In genomic region chr11:109648510-109648909, GRCm38 (mm10) we compare ENCODE assay signal across 9 mouse cellular contexts. TPM values are rescaled to one million over a fixed set of nuclear protein-coding genes. Genes with fewer than 3 reads are reported as not detected.
A peak's percentile ranks its signal among the peaks of the same experiment; 100 is the strongest.
DNase-seq lines count a peak whose midpoint lies in the region; ATAC-seq and TF ChIP-seq lines count a peak whose summit lies in the region.
"Had no signal": no experiment of that assay in that cellular context is flagged by ENCODE, and none has a peak within 500 bp of the region (broad histone marks: within the 10 kb centered on the region; RNA-seq: fewer than 3 reads in every experiment).

No protein-coding gene starts in this region.

- no peak for TF ChIP-seq POLR2A in cerebellum, adult 2 months (IDR thresholded peaks at IDR 0.05; ENCODE audit: borderline replicate concordance, insufficient read depth, low read length)
- no peak for TF ChIP-seq POLR2A in lung, adult 2 months (IDR thresholded peaks at IDR 0.05; ENCODE audit: borderline replicate concordance, extremely low read depth, low read depth, low read length)

- H3K9ac ChIP-seq in heart, embryonic 13.5 days, result no peak overlapping the region
- H3K9ac ChIP-seq: stomach, embryonic 15.5 days had no signal

- H3K36me3 ChIP-seq in heart, embryonic 13.5 days, result peaks cover 5% of the 10 kb centered on the region
- H3K36me3 ChIP-seq: stomach, embryonic 15.5 days had no signal

- H3K4me3 ChIP-seq in cerebellum, adult 2 months (replicated peaks; ENCODE audit: insufficient read depth, low read depth, low read length), result no peak overlapping the region
- H3K4me3 ChIP-seq in heart, embryonic 13.5 days, result 0 out of 2 replicates have a peak overlapping the region, but pooled peaks have one; percentile 97
- H3K4me3 ChIP-seq in lung, adult 2 months (replicated peaks; ENCODE audit: extremely low read depth, low read depth, low read length), result no peak overlapping the region
- H3K4me3 ChIP-seq: stomach, embryonic 15.5 days had no signal

- peaks cover 14% of the 10 kb centered on the region; the same call in 1 of the 2 replicates for H3K4me1 ChIP-seq in cerebellum, adult 2 months (ENCODE audit: control insufficient read depth, insufficient read depth, low read length)
- H3K4me1 ChIP-seq in heart, embryonic 13.5 days, result peaks cover 36% of the 10 kb centered on the region
- peaks cover 28% of the 10 kb centered on the region for H3K4me1 ChIP-seq in lung, adult 2 months (ENCODE audit: control insufficient read depth, insufficient read depth, low read length)

- TF ChIP-seq CTCF in cerebellum, adult 2 months (IDR thresholded peaks at IDR 0.05; ENCODE audit: borderline replicate concordance, insufficient read depth, low read depth, low read length), result no peak
- TF ChIP-seq CTCF in lung, adult 2 months (IDR thresholded peaks at IDR 0.05; ENCODE audit: insufficient read depth, low read length), result no peak

- peak overlapping the region; percentile 93 for H3K27ac ChIP-seq in cerebellum, adult 2 months (ENCODE audit: insufficient read depth, low read length)
- peak overlapping the region; percentile 99 for H3K27ac ChIP-seq in heart, embryonic 13.5 days (replicated peaks)

- no peaks in the 10 kb centered on the region for H3K27me3 ChIP-seq in cerebellum, adult 2 months (ENCODE audit: control insufficient read depth, insufficient read depth, low read length)
- no peaks in the 10 kb centered on the region for H3K27me3 ChIP-seq in heart, embryonic 13.5 days (replicated peaks)
- H3K27me3 ChIP-seq: stomach, embryonic 15.5 days had no signal

- peak overlapping the region; percentile 83 for H3K4me2 ChIP-seq in heart, embryonic 13.5 days

- DNase-seq in layer of hippocampus, adult 9-11 months, result peak; percentile 35
- no peak for DNase-seq in layer of hippocampus, postnatal 36 days
- peak; percentile 42 to 45 for DNase-seq in cerebellum, adult 2 months
- DNase-seq in lung, adult 2 months, result peak; percentile 27
- no peak for DNase-seq in urinary bladder, adult 18-20 months (ENCODE audit: low spot score in 2 of 2)
- no peak for DNase-seq in frontal cortex, adult 2 months (ENCODE audit: extremely low spot score in 1 of 2, low spot score in 1 of 2)
- DNase-seq in frontal cortex, postnatal 36 days (ENCODE audit: low spot score in 2 of 2), result no peak

- ATAC-seq in heart, embryonic 13.5 days (ENCODE audit: extremely low read depth, insufficient number of reproducible peaks, low FRiP score, low TSS enrichment), result no peak

- 12% methylated on average over 7 of the region's 7 CpGs for WGBS in cerebellum, adult 2 months
- WGBS in heart, embryonic 13.5 days, result 37% methylated on average over 7 of the region's 7 CpGs
- 17% methylated on average over 7 of the region's 7 CpGs for WGBS in lung, adult 2 months

- no peaks in the 10 kb centered on the region for H3K9me3 ChIP-seq in heart, embryonic 13.5 days
- H3K9me3 ChIP-seq: stomach, embryonic 15.5 days had no signal

RNA-seq across cellular contexts. Expression of gene Prkar1a, which starts 0.7 kb away (rescaled TPM):
- 100 to 1,000 TPM; 533 to 590 TPM for total RNA-seq in layer of hippocampus, postnatal 36 days (2021)
- 421 and 429 TPM in 2 replicates for polyA plus RNA-seq in cerebellum, adult 2 months (2012; rRNA removed)
- polyA plus RNA-seq in heart, embryonic 13.5 days (2015; fragmentation: Nextera tagmentation; extraction: Ambion mirVana), result 375 and 413 TPM in 2 replicates
- 110 and 128 TPM in 2 replicates for polyA plus RNA-seq in lung, adult 2 months (2012; rRNA removed)
- 434 and 454 TPM in 2 replicates for polyA plus RNA-seq in frontal cortex, adult 2 months (2012; rRNA removed)

RNA-seq across cellular contexts. Expression of gene Wipi1, which starts 36.7 kb away (rescaled TPM):
- total RNA-seq in layer of hippocampus, postnatal 36 days (2021), result 10 to 100 TPM; 22.4 to 23.5 TPM
- polyA plus RNA-seq in cerebellum, adult 2 months (2012; rRNA removed), result 20.4 and 23.1 TPM in 2 replicates
- polyA plus RNA-seq in heart, embryonic 13.5 days (2015; fragmentation: Nextera tagmentation; extraction: Ambion mirVana), result 44.7 and 48.0 TPM in 2 replicates
- polyA plus RNA-seq in lung, adult 2 months (2012; rRNA removed), result 16.3 and 20.3 TPM in 2 replicates
- polyA plus RNA-seq in frontal cortex, adult 2 months (2012; rRNA removed), result 18.6 and 18.8 TPM in 2 replicates

Comparison
In these comparisons a context has a peak if more than half of its experiments do, and no peak if none do; other contexts are left out.
1. DNase-seq: peak in layer of hippocampus, adult 9-11 months (single experiment), cerebellum, adult 2 months (2 of 2) and lung, adult 2 months (single experiment); none in layer of hippocampus, postnatal 36 days (0 of 2), urinary bladder, adult 18-20 months (0 of 2), frontal cortex, adult 2 months (0 of 2) and frontal cortex, postnatal 36 days (0 of 2).